Mouse (Mus musculus): ENCODE results near the gene Pin4.

- no peak for TF ChIP-seq GATA1 (IDR thresholded peaks at IDR 0.05; ENCODE audit: low read depth, low read length)
- no peak for TF ChIP-seq CHD1 (IDR thresholded peaks at IDR 0.05; ENCODE audit: low read depth, low read length)
- peak in 1 of 3 experiments; percentile 0; a peak in 1 of 6 replicates for TF ChIP-seq CTCF (IDR thresholded peaks at IDR 0.05 in 2 of 3, conservative IDR thresholded peaks at IDR 0.05 in 1 of 3; ENCODE audit: control insufficient read depth in 1 of 3, insufficient read depth in 1 of 3, low read depth in 2 of 3, low read length in 3 of 3, poor library complexity in 1 of 3, severe bottlenecking in 1 of 3)
- TF ChIP-seq POLR2AphosphoS5 (IDR thresholded peaks at IDR 0.05; ENCODE audit: borderline replicate concordance, low read depth, low read length) = no peak
- TF ChIP-seq MAZ (IDR thresholded peaks at IDR 0.05; ENCODE audit: low read depth, low read length) = peak; percentile 42; the same call in 1 of the 2 replicates
- no peak for TF ChIP-seq USF1 (IDR thresholded peaks at IDR 0.05; ENCODE audit: low read depth, low read length)
- no peak for TF ChIP-seq TAL1 (IDR thresholded peaks at IDR 0.05; ENCODE audit: low read length)
- peak; percentile 69; the same call in 1 of the 2 replicates for TF ChIP-seq KAT2A (conservative IDR thresholded peaks at IDR 0.05; ENCODE audit: low read depth, low read length)
- peak in 1 of 2 experiments; percentile 64; a peak in 2 of 4 replicates for TF ChIP-seq POLR2A (IDR thresholded peaks at IDR 0.05; ENCODE audit: control insufficient read depth in 1 of 2, insufficient read depth in 1 of 2, low read depth in 1 of 2, low read length in 2 of 2, poor library complexity in 1 of 2)
These were observed at the start of gene Pin4 for GRCm38 (mm10) chrX:102119042-102119864.

All from MEL (cell line).